Mouse (Mus musculus): ENCODE measurements around the gene Abhd6. TPM values are rescaled to one million over a fixed set of nuclear protein-coding genes. Genes with fewer than 3 reads are reported as not detected.
A peak's percentile ranks its signal among the peaks of the same experiment; 100 is the strongest.

Gene Abhd6
- polyA plus RNA-seq, 1 experiment from 2014 or later = 25.9 TPM

- no peak overlapping the region for H3K4me3 ChIP-seq
- no peaks in the 10 kb centered on the region for H3K9me3 ChIP-seq (replicated peaks)
- no peaks in the 10 kb centered on the region for H3K36me3 ChIP-seq (ENCODE audit: poor library complexity, severe bottlenecking)
- no peaks in the 10 kb centered on the region for H3K27me3 ChIP-seq
- no peak overlapping the region for H3K4me2 ChIP-seq
- no peak overlapping the region for H3K9ac ChIP-seq
- no peaks in the 10 kb centered on the region for H3K4me1 ChIP-seq
- 97% methylated on average over 1 of the region's 1 CpGs for WGBS
- ATAC-seq = no peak
- H3K27ac ChIP-seq = no peak overlapping the region
Measured at GRCm38 (mm10) chr14:7977471-7977870, 25.2 kb upstream of the Abhd6 start.

GRCm38 (mm10) chr14:7978183-7978582 lies 24.5 kb upstream of the Abhd6 start:
- Histone ChIP-seq H3K4me3 (no peak overlapping the region), H3K27me3 (no peaks in the 10 kb centered on the region), H3K4me2 (no peak overlapping the region), H3K4me1 (no peaks in the 10 kb centered on the region), H3K27ac (no peak overlapping the region), H3K9me3 (replicated peaks) (no peaks in the 10 kb centered on the region), H3K9ac (no peak overlapping the region), H3K36me3 (ENCODE audit: poor library complexity, severe bottlenecking) (no peaks in the 10 kb centered on the region)
- WGBS = 83% methylated on average over 1 of the region's 1 CpGs
- no peak for ATAC-seq

- H3K4me1 ChIP-seq = no peaks in the 10 kb centered on the region
- 96% methylated on average over 1 of the region's 1 CpGs for WGBS
- ATAC-seq = no peak
- no peaks in the 10 kb centered on the region for H3K27me3 ChIP-seq
- no peak overlapping the region for H3K27ac ChIP-seq
- no peak overlapping the region for H3K4me3 ChIP-seq
- no peak overlapping the region for H3K4me2 ChIP-seq
- no peaks in the 10 kb centered on the region for H3K36me3 ChIP-seq (ENCODE audit: poor library complexity, severe bottlenecking)
- no peak overlapping the region for H3K9ac ChIP-seq
- no peaks in the 10 kb centered on the region for H3K9me3 ChIP-seq (replicated peaks)
Measured at GRCm38 (mm10) chr14:7981226-7981625, 21.5 kb upstream of the Abhd6 start.

GRCm38 (mm10) chr14:7986913-7987312 lies 15.8 kb upstream of the Abhd6 start:
- Histone ChIP-seq H3K36me3 (ENCODE audit: poor library complexity, severe bottlenecking) (no peaks in the 10 kb centered on the region), H3K4me2 (no peak overlapping the region), H3K9ac (no peak overlapping the region), H3K4me1 (no peaks in the 10 kb centered on the region), H3K9me3 (replicated peaks) (no peaks in the 10 kb centered on the region), H3K4me3 (no peak overlapping the region), H3K27ac (no peak overlapping the region), H3K27me3 (no peaks in the 10 kb centered on the region)
- WGBS = 95% methylated on average over 6 of the region's 6 CpGs
- ATAC-seq = no peak

GRCm38 (mm10) chr14:7989371-7989770 lies 13.3 kb upstream of the Abhd6 start:
- no peaks in the 10 kb centered on the region for H3K27me3 ChIP-seq
- no peaks in the 10 kb centered on the region for H3K4me1 ChIP-seq
- no peaks in the 10 kb centered on the region for H3K9me3 ChIP-seq (replicated peaks)
- 55% methylated on average over 1 of the region's 1 CpGs for WGBS
- H3K27ac ChIP-seq = no peak overlapping the region
- no peak overlapping the region for H3K4me3 ChIP-seq
- H3K36me3 ChIP-seq (ENCODE audit: poor library complexity, severe bottlenecking) = no peaks in the 10 kb centered on the region
- ATAC-seq = no peak
- no peak overlapping the region for H3K4me2 ChIP-seq
- H3K9ac ChIP-seq = no peak overlapping the region

- Histone ChIP-seq H3K4me1 (no peaks in the 10 kb centered on the region), H3K27me3 (no peaks in the 10 kb centered on the region), H3K4me3 (no peak overlapping the region), H3K36me3 (ENCODE audit: poor library complexity, severe bottlenecking) (no peaks in the 10 kb centered on the region), H3K9me3 (replicated peaks) (no peaks in the 10 kb centered on the region), H3K9ac (no peak overlapping the region), H3K27ac (no peak overlapping the region), H3K4me2 (no peak overlapping the region)
- WGBS = 89% methylated on average over 3 of the region's 3 CpGs
- no peak for ATAC-seq
Measured at GRCm38 (mm10) chr14:7989961-7990360, 12.7 kb upstream of the Abhd6 start.

GRCm38 (mm10) chr14:7991108-7991776 lies 11.5 kb upstream of the Abhd6 start:
- Histone ChIP-seq H3K4me2 (no peak overlapping the region), H3K9ac (no peak overlapping the region), H3K27me3 (no peaks in the 10 kb centered on the region)

GRCm38 (mm10) chr14:7992158-7992557 lies 10.5 kb upstream of the Abhd6 start:
- Histone ChIP-seq H3K4me3 (no peak overlapping the region), H3K27me3 (no peaks in the 10 kb centered on the region), H3K36me3 (ENCODE audit: poor library complexity, severe bottlenecking) (no peaks in the 10 kb centered on the region), H3K4me1 (0 out of 2 replicates have a peak, but pooled peaks cover 4% of the 10 kb centered on the region), H3K9ac (no peak overlapping the region), H3K4me2 (no peak overlapping the region), H3K9me3 (replicated peaks) (no peaks in the 10 kb centered on the region), H3K27ac (no peak overlapping the region)
- WGBS = 82% methylated on average over 6 of the region's 6 CpGs
- no peak for ATAC-seq

More at GRCm38 (mm10) chr14:7991108-7991776, 11.5 kb upstream of the Abhd6 start:
- no peaks in the 10 kb centered on the region for H3K36me3 ChIP-seq (ENCODE audit: poor library complexity, severe bottlenecking)
- whole genome bisulfite sequencing = 83% methylated on average over 5 of the region's 5 CpGs
- H3K9me3 ChIP-seq (replicated peaks) = no peaks in the 10 kb centered on the region
- ATAC-seq = no peak
- no peak overlapping the region for H3K27ac ChIP-seq
- no peaks in the 10 kb centered on the region for H3K4me1 ChIP-seq
- H3K4me3 ChIP-seq = no peak overlapping the region

- Histone ChIP-seq H3K4me1 (0 out of 2 replicates have a peak, but pooled peaks cover 7% of the 10 kb centered on the region), H3K4me3 (no peak within 1 kb of the TSS), H3K27ac (no peak within 1 kb of the TSS), H3K36me3 (ENCODE audit: poor library complexity, severe bottlenecking) (no peaks in the 10 kb centered on the region), H3K9me3 (replicated peaks) (no peaks in the 10 kb centered on the region), H3K9ac (no peak within 1 kb of the TSS), H3K27me3 (peaks cover 6% of the 10 kb centered on the region), H3K4me2 (no peak within 1 kb of the TSS)
- no peak for ATAC-seq
- 77% methylated on average over 8 of the region's 8 CpGs for WGBS
Measured at GRCm38 (mm10) chr14:7994271-7994767, 8.4 kb upstream of the Abhd6 start, which contains the start of gene Dnase1l3. Gene Dnase1l3, minus strand, starts transcription at chr14:7994573.

- H3K9me3 ChIP-seq (replicated peaks) = no peaks in the 10 kb centered on the region
- WGBS = under 1% methylated on average over 15 of the region's 15 CpGs
- no peaks in the 10 kb centered on the region for H3K36me3 ChIP-seq (ENCODE audit: poor library complexity, severe bottlenecking)
- H3K4me3 ChIP-seq = 0 out of 2 replicates have a peak overlapping the region, but pooled peaks have one; percentile 7
- no peak overlapping the region for H3K9ac ChIP-seq
- H3K27me3 ChIP-seq = peaks cover 33% of the 10 kb centered on the region
- H3K4me1 ChIP-seq = peaks cover 7% of the 10 kb centered on the region; the same call in 1 of the 2 replicates
- ATAC-seq = peak; percentile 66; the same call in 1 of the 2 replicates
- peak overlapping the region; percentile 47 for H3K4me2 ChIP-seq
- H3K27ac ChIP-seq = no peak overlapping the region
Measured at GRCm38 (mm10) chr14:7997255-7997696, 5.4 kb upstream of the Abhd6 start.

GRCm38 (mm10) chr14:7999030-7999429 lies 3.7 kb upstream of the Abhd6 start:
- WGBS = 85% methylated on average over 3 of the region's 3 CpGs

GRCm38 (mm10) chr14:7999435-7999834 lies 3.3 kb upstream of the Abhd6 start:
- no peak overlapping the region for H3K9ac ChIP-seq
- H3K9me3 ChIP-seq (replicated peaks) = no peaks in the 10 kb centered on the region
- peaks cover 34% of the 10 kb centered on the region for H3K27me3 ChIP-seq
- 86% methylated on average over 5 of the region's 5 CpGs for WGBS
- no peak overlapping the region for H3K27ac ChIP-seq
- H3K36me3 ChIP-seq (ENCODE audit: poor library complexity, severe bottlenecking) = no peaks in the 10 kb centered on the region
- H3K4me1 ChIP-seq = peaks cover 21% of the 10 kb centered on the region
- ATAC-seq = no peak
- no peak overlapping the region for H3K4me3 ChIP-seq
- no peak overlapping the region for H3K4me2 ChIP-seq

More at GRCm38 (mm10) chr14:7999030-7999429, 3.7 kb upstream of the Abhd6 start:
- Histone ChIP-seq H3K36me3 (ENCODE audit: poor library complexity, severe bottlenecking) (no peaks in the 10 kb centered on the region), H3K27me3 (peaks cover 34% of the 10 kb centered on the region), H3K4me2 (no peak overlapping the region), H3K4me1 (peaks cover 17% of the 10 kb centered on the region), H3K4me3 (no peak overlapping the region), H3K27ac (no peak overlapping the region), H3K9me3 (replicated peaks) (no peaks in the 10 kb centered on the region), H3K9ac (no peak overlapping the region)
- no peak for ATAC-seq

Data from forebrain, embryonic 13.5 days (tissue).